Mouse (Mus musculus): ENCODE measurements around the gene Rasgrp2.

GRCm38 (mm10) chr19:6373539-6374400 lies 25.4 kb upstream of the Rasgrp2 start:
- TF ChIP-seq CTCF (IDR thresholded peaks at IDR 0.05; ENCODE audit: control insufficient read depth, insufficient read depth, insufficient replicate concordance, low read depth, low read length) (peak; percentile 63; the same call in 1 of the 2 replicates), POLR2A (IDR thresholded peaks at IDR 0.05; ENCODE audit: control insufficient read depth, low read depth, low read length) (no peak)
